Mouse (Mus musculus): ENCODE data around the gene Plpp1. TPM values are rescaled to one million over a fixed set of nuclear protein-coding genes. Genes with fewer than 3 reads are reported as not detected.
A peak's percentile ranks its signal among the peaks of the same experiment; 100 is the strongest.

The Plpp1 gene
- 171 and 191 TPM in 2 replicates for polyA plus RNA-seq (2012; rRNA removed)

DNA sequence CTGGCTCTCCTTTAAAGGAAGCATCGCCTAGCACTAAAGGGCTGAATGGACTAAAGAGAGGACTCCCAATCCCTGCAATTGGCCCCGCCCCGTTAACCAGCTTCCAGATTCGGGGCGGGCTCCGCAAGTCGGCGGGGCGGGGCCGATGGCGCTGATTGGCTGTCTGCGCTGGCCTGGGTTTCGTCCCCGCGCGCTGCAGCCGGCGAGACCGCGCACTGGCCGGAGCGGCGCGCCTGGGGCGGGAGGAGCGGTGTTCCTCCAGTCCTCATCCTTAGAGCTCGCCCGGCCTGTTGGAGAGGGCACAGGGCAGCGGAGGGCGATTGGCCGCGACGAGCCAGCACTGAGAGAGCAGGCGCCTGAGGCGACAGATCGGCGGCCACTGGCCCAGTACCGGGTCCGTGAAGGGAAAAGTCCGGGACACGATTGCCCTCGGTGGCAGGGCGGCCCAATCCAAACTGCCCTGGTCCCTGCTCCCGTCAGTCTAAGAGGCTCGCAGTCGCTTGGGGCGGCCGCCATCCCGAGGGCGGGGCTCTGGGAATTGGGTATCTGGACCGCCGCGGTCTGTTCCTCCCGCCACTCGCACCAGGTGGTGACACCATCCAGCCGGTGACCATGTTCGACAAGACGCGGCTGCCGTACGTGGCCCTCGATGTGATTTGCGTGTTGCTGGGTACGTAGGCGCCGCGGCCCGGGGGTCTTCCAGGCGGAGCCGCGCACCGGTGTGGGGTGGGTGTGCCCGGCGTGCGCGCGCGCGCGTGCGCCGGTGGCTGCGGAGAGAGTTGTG, at the start of gene Plpp1:
TSS of gene Plpp1 (plus strand) at position 196 of the 784 bp plus-strand sequence.
- WGBS = under 1% methylated on average over 83 of the region's 83 CpGs
- H3K4me1 ChIP-seq (ENCODE audit: control insufficient read depth, insufficient read depth, low read length) = peaks cover 2% of the 10 kb centered on the region; the same call in 1 of the 2 replicates
- no peak for TF ChIP-seq CTCF (IDR thresholded peaks at IDR 0.05; ENCODE audit: insufficient read depth, low read length)
- TF ChIP-seq POLR2A (IDR thresholded peaks at IDR 0.05; ENCODE audit: borderline replicate concordance, extremely low read depth, low read depth, low read length) = peak; percentile 95
- peak within 1 kb of the TSS; percentile 100 for H3K4me3 ChIP-seq (replicated peaks; ENCODE audit: extremely low read depth, low read depth, low read length)
- DNase-seq = peak; percentile 94

- peak overlapping the region; percentile 31 for H3K4me3 ChIP-seq (replicated peaks; ENCODE audit: extremely low read depth, low read depth, low read length)
These were observed 48.9 kb upstream of the Plpp1 start for GRCm38 (mm10) chr13:112751454-112752308.

GRCm38 (mm10) chr13:112752309-112752975, 48.1 kb upstream of the Plpp1 start:
- H3K4me1 ChIP-seq (ENCODE audit: control insufficient read depth, insufficient read depth, low read length) = peaks cover 25% of the 10 kb centered on the region
- WGBS = 38% methylated on average over 11 of the region's 11 CpGs
- no peak overlapping the region for H3K4me3 ChIP-seq (replicated peaks; ENCODE audit: extremely low read depth, low read depth, low read length)
- no peak for DNase-seq
- TF ChIP-seq POLR2A (IDR thresholded peaks at IDR 0.05; ENCODE audit: borderline replicate concordance, extremely low read depth, low read depth, low read length) (no peak), CTCF (IDR thresholded peaks at IDR 0.05; ENCODE audit: insufficient read depth, low read length) (no peak)

More at GRCm38 (mm10) chr13:112751454-112752308, 48.9 kb upstream of the Plpp1 start:
- TF ChIP-seq CTCF (IDR thresholded peaks at IDR 0.05; ENCODE audit: insufficient read depth, low read length) = no peak
- peak; percentile 35; the same call in 1 of the 2 replicates for TF ChIP-seq POLR2A (IDR thresholded peaks at IDR 0.05; ENCODE audit: borderline replicate concordance, extremely low read depth, low read depth, low read length)
- peaks cover 25% of the 10 kb centered on the region for H3K4me1 ChIP-seq (ENCODE audit: control insufficient read depth, insufficient read depth, low read length)
- DNase-seq = peak; percentile 53
- 7% methylated on average over 18 of the region's 18 CpGs for WGBS

DNA sequence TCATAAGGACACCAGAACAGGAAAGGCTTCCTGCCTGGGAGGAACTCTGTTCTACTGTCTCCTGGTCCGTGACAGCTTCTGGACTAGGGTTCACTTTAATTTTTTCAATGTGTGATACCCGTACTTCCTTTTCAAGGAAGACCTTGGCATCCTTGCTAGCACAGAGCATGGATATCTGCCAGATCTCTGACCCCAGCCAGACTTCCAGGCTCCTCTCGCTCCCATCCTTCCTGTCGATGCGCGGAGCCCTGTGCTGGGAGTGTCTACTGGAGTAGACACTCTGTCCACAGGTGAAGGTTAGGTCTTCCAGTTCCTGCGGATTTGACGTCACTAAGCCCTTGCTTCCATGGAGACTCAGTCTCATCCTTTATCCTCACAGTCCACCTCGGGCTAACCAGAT, 47.1 kb upstream of the Plpp1 start:
- DNase-seq = no peak
- H3K4me1 ChIP-seq (ENCODE audit: control insufficient read depth, insufficient read depth, low read length) = peaks cover 25% of the 10 kb centered on the region
- 50% methylated on average over 9 of the region's 9 CpGs for WGBS
- H3K4me3 ChIP-seq (replicated peaks; ENCODE audit: extremely low read depth, low read depth, low read length) = no peak overlapping the region
- TF ChIP-seq POLR2A (IDR thresholded peaks at IDR 0.05; ENCODE audit: borderline replicate concordance, extremely low read depth, low read depth, low read length) (no peak), CTCF (IDR thresholded peaks at IDR 0.05; ENCODE audit: insufficient read depth, low read length) (no peak)

DNA sequence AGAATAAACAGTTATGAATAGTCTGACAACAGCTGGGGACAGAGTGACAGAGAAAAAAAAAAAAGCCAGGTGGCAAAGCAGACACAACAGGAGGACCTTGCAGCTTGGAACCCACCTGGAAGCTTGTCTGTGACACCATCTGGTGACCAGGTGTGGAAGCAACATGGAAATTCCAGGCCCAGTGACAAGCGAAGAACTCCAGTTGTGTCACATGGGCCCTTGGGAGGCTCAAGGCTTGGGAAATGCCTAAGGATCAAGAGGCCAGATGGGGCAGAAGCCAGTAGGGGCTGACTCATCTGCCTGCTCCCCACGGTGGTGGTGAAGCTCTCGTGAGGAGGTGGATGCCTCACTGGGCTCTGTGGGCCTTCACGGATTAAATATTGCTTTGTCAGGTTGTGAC, 45.7 kb upstream of the Plpp1 start:
- no peak overlapping the region for H3K4me3 ChIP-seq (replicated peaks; ENCODE audit: extremely low read depth, low read depth, low read length)
- 37% methylated on average over 4 of the region's 4 CpGs for WGBS
- H3K4me1 ChIP-seq (ENCODE audit: control insufficient read depth, insufficient read depth, low read length) = peaks cover 25% of the 10 kb centered on the region
- no peak for DNase-seq
- TF ChIP-seq POLR2A (IDR thresholded peaks at IDR 0.05; ENCODE audit: borderline replicate concordance, extremely low read depth, low read depth, low read length) (no peak), CTCF (IDR thresholded peaks at IDR 0.05; ENCODE audit: insufficient read depth, low read length) (no peak)

DNA sequence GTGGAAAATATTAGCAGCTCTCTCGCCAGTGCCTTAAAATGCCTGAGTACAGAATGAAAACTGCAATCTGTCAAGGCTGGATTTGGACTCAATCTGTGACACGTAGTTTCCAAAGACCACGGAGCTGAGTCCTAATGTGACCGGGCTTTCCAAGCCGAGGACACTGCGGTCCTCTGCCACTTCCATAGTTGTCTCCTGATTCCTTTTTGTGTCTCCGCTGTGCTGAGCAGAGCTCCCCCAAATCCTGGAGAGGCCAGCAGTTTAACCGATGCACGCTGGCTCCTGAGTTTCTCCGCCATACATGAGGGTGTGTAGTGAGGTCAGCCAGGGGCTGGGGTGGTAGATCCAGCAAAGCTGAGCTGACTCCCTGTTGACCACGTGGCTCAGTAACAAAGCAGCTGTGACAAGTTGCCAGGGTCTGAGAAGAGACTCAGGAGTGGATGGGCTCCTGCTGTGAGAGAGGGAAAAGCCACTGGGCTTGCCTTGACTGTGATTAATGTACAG, 45.0 kb upstream of the Plpp1 start:
- Histone ChIP-seq H3K4me3 (replicated peaks; ENCODE audit: extremely low read depth, low read depth, low read length) (no peak overlapping the region), H3K4me1 (ENCODE audit: control insufficient read depth, insufficient read depth, low read length) (peaks cover 26% of the 10 kb centered on the region)
- TF ChIP-seq CTCF (IDR thresholded peaks at IDR 0.05; ENCODE audit: insufficient read depth, low read length) (no peak), POLR2A (IDR thresholded peaks at IDR 0.05; ENCODE audit: borderline replicate concordance, extremely low read depth, low read depth, low read length) (no peak)
- no peak for DNase-seq
- 40% methylated on average over 11 of the region's 11 CpGs for WGBS

DNA sequence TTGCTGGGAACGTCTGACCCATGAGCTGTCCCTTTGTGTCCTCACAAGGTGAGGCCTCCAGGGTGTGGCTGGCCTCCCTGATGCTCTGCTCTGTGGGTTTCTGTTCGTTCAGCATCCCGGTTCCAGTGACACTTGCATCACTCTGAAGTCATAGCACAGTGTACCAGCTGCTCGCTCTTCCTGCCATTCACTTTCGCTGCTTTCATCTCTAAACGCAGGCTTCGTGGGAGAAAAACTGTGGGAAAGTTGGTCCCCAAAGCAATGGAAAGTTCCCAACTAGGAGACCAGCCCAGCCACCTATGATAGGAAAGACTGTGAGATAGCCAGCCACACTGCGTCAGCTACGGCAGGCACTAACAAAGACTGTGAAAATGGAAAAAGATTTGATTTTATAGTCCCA, 43.2 kb upstream of the Plpp1 start:
- peaks cover 29% of the 10 kb centered on the region for H3K4me1 ChIP-seq (ENCODE audit: control insufficient read depth, insufficient read depth, low read length)

DNA sequence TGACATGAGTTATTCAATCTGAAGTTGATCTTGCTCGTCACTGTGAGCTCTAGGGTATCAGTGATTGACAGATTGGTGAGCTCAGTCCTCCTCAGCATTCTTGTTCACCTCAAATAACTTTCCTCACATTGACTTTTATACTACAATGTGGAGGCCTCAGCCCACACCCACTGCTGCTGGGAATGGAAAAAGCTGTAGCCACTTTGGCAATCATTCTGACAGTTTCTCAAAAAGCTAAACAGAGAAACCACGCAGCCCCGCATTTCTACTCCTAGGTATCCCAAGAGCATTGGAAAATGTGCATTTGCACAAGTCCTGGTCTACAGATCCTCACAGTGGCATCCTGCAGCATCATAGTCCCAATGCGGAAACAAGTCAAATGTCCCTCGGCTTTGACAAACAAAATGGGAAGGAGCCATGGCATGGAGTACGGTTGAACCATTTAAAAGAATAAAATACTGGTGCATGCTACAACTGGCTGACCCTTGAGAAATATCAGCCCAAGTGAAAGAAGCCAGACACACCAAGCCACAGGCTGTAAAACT, 42.0 kb upstream of the Plpp1 start:
- DNase-seq = no peak
- peaks cover 27% of the 10 kb centered on the region for H3K4me1 ChIP-seq (ENCODE audit: control insufficient read depth, insufficient read depth, low read length)
- 89% methylated on average over 6 of the region's 6 CpGs for WGBS
- H3K4me3 ChIP-seq (replicated peaks; ENCODE audit: extremely low read depth, low read depth, low read length) = no peak overlapping the region
- TF ChIP-seq CTCF (IDR thresholded peaks at IDR 0.05; ENCODE audit: insufficient read depth, low read length) = no peak
- TF ChIP-seq POLR2A (IDR thresholded peaks at IDR 0.05; ENCODE audit: borderline replicate concordance, extremely low read depth, low read depth, low read length) = no peak

More for the DNA sequence above, 43.2 kb upstream of the Plpp1 start:
- no peak for DNase-seq
- WGBS = 76% methylated on average over 9 of the region's 9 CpGs
- H3K4me3 ChIP-seq (replicated peaks; ENCODE audit: extremely low read depth, low read depth, low read length) = no peak overlapping the region
- no peak for TF ChIP-seq CTCF (IDR thresholded peaks at IDR 0.05; ENCODE audit: insufficient read depth, low read length)
- no peak for TF ChIP-seq POLR2A (IDR thresholded peaks at IDR 0.05; ENCODE audit: borderline replicate concordance, extremely low read depth, low read depth, low read length)
